Mouse (Mus musculus): ENCODE data around the gene Plekha6. TPM values are rescaled to one million over a fixed set of nuclear protein-coding genes. Genes with fewer than 3 reads are reported as not detected.
A peak's percentile ranks its signal among the peaks of the same experiment; 100 is the strongest.

Gene Plekha6
- polyA plus RNA-seq, 1 experiment from 2014 or later = 2.0 TPM

- ATAC-seq (replicated peaks; ENCODE audit: insufficient number of reproducible peaks, low FRiP score, low TSS enrichment, low read depth) (no peak), DNase-seq (ENCODE audit: low spot score) (no peak)
- H3K9ac ChIP-seq (replicated peaks; ENCODE audit: low read length) = no peak overlapping the region
- H3K4me3 ChIP-seq (ENCODE audit: low read depth, low read length) = no peak overlapping the region
- H3K4me1 ChIP-seq (ENCODE audit: control insufficient read depth, insufficient read depth, low read length) = no peaks in the 10 kb centered on the region
- no peak overlapping the region for H3K4me2 ChIP-seq (ENCODE audit: low read depth, low read length)
- no peak overlapping the region for H3K27ac ChIP-seq (replicated peaks; ENCODE audit: low read depth, low read length)
- WGBS = 91% methylated on average over 2 of the region's 2 CpGs
- no peaks in the 10 kb centered on the region for H3K36me3 ChIP-seq (replicated peaks; ENCODE audit: control insufficient read depth, insufficient read depth, low read depth, low read length)
- no peaks in the 10 kb centered on the region for H3K27me3 ChIP-seq (ENCODE audit: control insufficient read depth, insufficient read depth, low read length)
- no peaks in the 10 kb centered on the region for H3K9me3 ChIP-seq (replicated peaks; ENCODE audit: control insufficient read depth, low read length)
These were observed 116.5 kb downstream of the Plekha6 start for GRCm38 (mm10) chr1:133280537-133280936.

GRCm38 (mm10) chr1:133285907-133286306, 121.9 kb downstream of the Plekha6 start:
- DNase-seq (ENCODE audit: low spot score) (no peak), ATAC-seq (replicated peaks; ENCODE audit: insufficient number of reproducible peaks, low FRiP score, low TSS enrichment, low read depth) (no peak)
- H3K4me1 ChIP-seq (ENCODE audit: control insufficient read depth, insufficient read depth, low read length) = no peaks in the 10 kb centered on the region
- H3K36me3 ChIP-seq (replicated peaks; ENCODE audit: control insufficient read depth, insufficient read depth, low read depth, low read length) = no peaks in the 10 kb centered on the region
- H3K9ac ChIP-seq (replicated peaks; ENCODE audit: low read length) = no peak overlapping the region
- no peak overlapping the region for H3K4me3 ChIP-seq (ENCODE audit: low read depth, low read length)
- H3K9me3 ChIP-seq (replicated peaks; ENCODE audit: control insufficient read depth, low read length) = no peaks in the 10 kb centered on the region
- no peak overlapping the region for H3K4me2 ChIP-seq (ENCODE audit: low read depth, low read length)
- no peaks in the 10 kb centered on the region for H3K27me3 ChIP-seq (ENCODE audit: control insufficient read depth, insufficient read depth, low read length)
- no peak overlapping the region for H3K27ac ChIP-seq (replicated peaks; ENCODE audit: low read depth, low read length)
- 89% methylated on average over 7 of the region's 7 CpGs for WGBS

GRCm38 (mm10) chr1:133287051-133287450, 123.0 kb downstream of the Plekha6 start:
- no peaks in the 10 kb centered on the region for H3K27me3 ChIP-seq (ENCODE audit: control insufficient read depth, insufficient read depth, low read length)
- H3K4me2 ChIP-seq (ENCODE audit: low read depth, low read length) = no peak overlapping the region
- H3K4me1 ChIP-seq (ENCODE audit: control insufficient read depth, insufficient read depth, low read length) = no peaks in the 10 kb centered on the region
- H3K9me3 ChIP-seq (replicated peaks; ENCODE audit: control insufficient read depth, low read length) = no peaks in the 10 kb centered on the region
- H3K9ac ChIP-seq (replicated peaks; ENCODE audit: low read length) = no peak overlapping the region
- no peak overlapping the region for H3K4me3 ChIP-seq (ENCODE audit: low read depth, low read length)
- no peak overlapping the region for H3K27ac ChIP-seq (replicated peaks; ENCODE audit: low read depth, low read length)
- DNase-seq (ENCODE audit: low spot score) (no peak), ATAC-seq (replicated peaks; ENCODE audit: insufficient number of reproducible peaks, low FRiP score, low TSS enrichment, low read depth) (no peak)
- 87% methylated on average over 4 of the region's 4 CpGs for WGBS
- no peaks in the 10 kb centered on the region for H3K36me3 ChIP-seq (replicated peaks; ENCODE audit: control insufficient read depth, insufficient read depth, low read depth, low read length)

- DNase-seq (ENCODE audit: low spot score) (no peak), ATAC-seq (replicated peaks; ENCODE audit: insufficient number of reproducible peaks, low FRiP score, low TSS enrichment, low read depth) (no peak)
- Histone ChIP-seq H3K27ac (replicated peaks; ENCODE audit: low read depth, low read length) (no peak overlapping the region), H3K9ac (replicated peaks; ENCODE audit: low read length) (no peak overlapping the region), H3K4me1 (ENCODE audit: control insufficient read depth, insufficient read depth, low read length) (no peaks in the 10 kb centered on the region), H3K27me3 (ENCODE audit: control insufficient read depth, insufficient read depth, low read length) (no peaks in the 10 kb centered on the region), H3K4me2 (ENCODE audit: low read depth, low read length) (no peak overlapping the region), H3K4me3 (ENCODE audit: low read depth, low read length) (no peak overlapping the region), H3K9me3 (replicated peaks; ENCODE audit: control insufficient read depth, low read length) (no peaks in the 10 kb centered on the region), H3K36me3 (replicated peaks; ENCODE audit: control insufficient read depth, insufficient read depth, low read depth, low read length) (no peaks in the 10 kb centered on the region)
- WGBS = 90% methylated on average over 12 of the region's 12 CpGs
These were observed 123.9 kb downstream of the Plekha6 start for GRCm38 (mm10) chr1:133287880-133288279.

GRCm38 (mm10) chr1:133291888-133292287, 127.9 kb downstream of the Plekha6 start:
- Histone ChIP-seq H3K4me3 (ENCODE audit: low read depth, low read length) (no peak overlapping the region), H3K27ac (replicated peaks; ENCODE audit: low read depth, low read length) (no peak overlapping the region), H3K9ac (replicated peaks; ENCODE audit: low read length) (no peak overlapping the region), H3K9me3 (replicated peaks; ENCODE audit: control insufficient read depth, low read length) (no peaks in the 10 kb centered on the region), H3K36me3 (replicated peaks; ENCODE audit: control insufficient read depth, insufficient read depth, low read depth, low read length) (no peaks in the 10 kb centered on the region), H3K27me3 (ENCODE audit: control insufficient read depth, insufficient read depth, low read length) (no peaks in the 10 kb centered on the region), H3K4me1 (ENCODE audit: control insufficient read depth, insufficient read depth, low read length) (no peaks in the 10 kb centered on the region; the same call in 1 of the 2 replicates), H3K4me2 (ENCODE audit: low read depth, low read length) (no peak overlapping the region)
- no peak for ATAC-seq (replicated peaks; ENCODE audit: insufficient number of reproducible peaks, low FRiP score, low TSS enrichment, low read depth)
- 88% methylated on average over 6 of the region's 6 CpGs for WGBS
- DNase-seq (ENCODE audit: low spot score) = no peak

GRCm38 (mm10) chr1:133292608-133293007, 128.6 kb downstream of the Plekha6 start:
- H3K27me3 ChIP-seq (ENCODE audit: control insufficient read depth, insufficient read depth, low read length) = no peaks in the 10 kb centered on the region
- H3K36me3 ChIP-seq (replicated peaks; ENCODE audit: control insufficient read depth, insufficient read depth, low read depth, low read length) = no peaks in the 10 kb centered on the region
- no peak overlapping the region for H3K4me3 ChIP-seq (ENCODE audit: low read depth, low read length)
- no peak overlapping the region for H3K4me2 ChIP-seq (ENCODE audit: low read depth, low read length)
- DNase-seq (ENCODE audit: low spot score) (no peak), ATAC-seq (replicated peaks; ENCODE audit: insufficient number of reproducible peaks, low FRiP score, low TSS enrichment, low read depth) (no peak)
- no peaks in the 10 kb centered on the region for H3K9me3 ChIP-seq (replicated peaks; ENCODE audit: control insufficient read depth, low read length)
- H3K9ac ChIP-seq (replicated peaks; ENCODE audit: low read length) = no peak overlapping the region
- H3K4me1 ChIP-seq (ENCODE audit: control insufficient read depth, insufficient read depth, low read length) = no peaks in the 10 kb centered on the region; the same call in 1 of the 2 replicates
- H3K27ac ChIP-seq (replicated peaks; ENCODE audit: low read depth, low read length) = no peak overlapping the region

DNA sequence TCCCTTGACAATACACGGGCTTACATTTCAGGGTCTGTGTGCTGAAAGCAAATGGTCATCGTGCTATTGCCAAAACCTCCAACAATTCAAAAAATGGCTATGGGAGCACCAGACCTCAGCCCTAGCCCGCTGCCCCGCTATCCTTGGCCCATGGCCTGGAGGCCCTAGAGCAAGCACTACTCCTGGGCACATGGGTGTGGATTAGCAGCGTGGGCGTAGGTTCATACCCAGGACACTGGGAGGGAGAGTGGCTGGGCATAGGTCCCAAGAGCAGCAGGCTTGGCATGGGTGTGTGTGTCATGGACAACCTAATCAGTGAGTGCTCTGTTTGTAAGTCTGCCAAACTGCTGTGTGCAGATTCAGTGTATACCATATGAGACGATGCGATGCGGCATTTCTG, 132.4 kb downstream of the Plekha6 start:
- WGBS = 88% methylated on average over 9 of the region's 9 CpGs
- H3K9me3 ChIP-seq (replicated peaks; ENCODE audit: control insufficient read depth, low read length) = no peaks in the 10 kb centered on the region
- H3K4me2 ChIP-seq (ENCODE audit: low read depth, low read length) = no peak overlapping the region
- DNase-seq (ENCODE audit: low spot score) (no peak), ATAC-seq (replicated peaks; ENCODE audit: insufficient number of reproducible peaks, low FRiP score, low TSS enrichment, low read depth) (no peak)
- no peak overlapping the region for H3K27ac ChIP-seq (replicated peaks; ENCODE audit: low read depth, low read length)
- H3K4me3 ChIP-seq (ENCODE audit: low read depth, low read length) = no peak overlapping the region
- H3K36me3 ChIP-seq (replicated peaks; ENCODE audit: control insufficient read depth, insufficient read depth, low read depth, low read length) = no peaks in the 10 kb centered on the region
- no peak overlapping the region for H3K9ac ChIP-seq (replicated peaks; ENCODE audit: low read length)
- no peaks in the 10 kb centered on the region; the same call in 1 of the 2 replicates for H3K4me1 ChIP-seq (ENCODE audit: control insufficient read depth, insufficient read depth, low read length)
- H3K27me3 ChIP-seq (ENCODE audit: control insufficient read depth, insufficient read depth, low read length) = no peaks in the 10 kb centered on the region

DNA sequence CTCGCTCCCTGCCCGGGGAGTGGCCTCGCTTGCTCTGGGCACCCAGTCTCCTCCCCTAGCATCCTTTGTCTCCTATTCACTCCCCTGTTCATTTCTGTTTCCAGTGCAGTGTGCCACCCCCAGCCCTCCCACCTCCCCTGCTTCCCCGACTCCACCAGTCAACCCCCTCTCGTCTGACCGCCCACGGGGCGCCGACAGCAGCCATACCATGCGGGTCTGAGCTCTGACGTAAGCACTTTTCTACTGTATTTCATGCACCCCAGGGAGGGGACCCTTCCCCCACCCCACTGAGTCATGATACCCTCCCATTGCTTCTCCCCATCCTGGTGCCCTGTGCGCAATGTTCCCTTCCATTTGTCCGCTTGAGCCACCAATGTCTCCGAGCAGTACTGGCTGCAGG, 134.8 kb downstream of the Plekha6 start:
- no peak for ATAC-seq (replicated peaks; ENCODE audit: insufficient number of reproducible peaks, low FRiP score, low TSS enrichment, low read depth)
- Histone ChIP-seq H3K27ac (replicated peaks; ENCODE audit: low read depth, low read length) (no peak overlapping the region), H3K4me2 (ENCODE audit: low read depth, low read length) (no peak overlapping the region; the same call in 1 of the 2 replicates), H3K4me1 (ENCODE audit: control insufficient read depth, insufficient read depth, low read length) (no peaks in the 10 kb centered on the region; the same call in 1 of the 2 replicates), H3K9ac (replicated peaks; ENCODE audit: low read length) (0 out of 2 replicates have a peak overlapping the region, but pooled peaks have one; percentile 13), H3K4me3 (ENCODE audit: low read depth, low read length) (no peak overlapping the region), H3K27me3 (ENCODE audit: control insufficient read depth, insufficient read depth, low read length) (no peaks in the 10 kb centered on the region), H3K36me3 (replicated peaks; ENCODE audit: control insufficient read depth, insufficient read depth, low read depth, low read length) (no peaks in the 10 kb centered on the region), H3K9me3 (replicated peaks; ENCODE audit: control insufficient read depth, low read length) (no peaks in the 10 kb centered on the region)
- WGBS = 39% methylated on average over 14 of the region's 14 CpGs
- no peak for DNase-seq (ENCODE audit: low spot score)
